Mouse (Mus musculus): Measurements from ENCODE around the gene Irf2. TPM values are rescaled to one million over a fixed set of nuclear protein-coding genes. Genes with fewer than 3 reads are reported as not detected.

The Irf2 gene
- polyA plus RNA-seq, 1 experiment from 2014 or later, result 23.2 TPM

- WGBS, result 86% methylated on average over 7 of the region's 7 CpGs
Measured at GRCm38 (mm10) chr8:46828734-46829413, 89.3 kb downstream of the Irf2 start.

GRCm38 (mm10) chr8:46829414-46830111, 90.0 kb downstream of the Irf2 start:
- Histone ChIP-seq H3K27me3 (ENCODE audit: control insufficient read depth, insufficient read depth, low read length) (no peaks in the 10 kb centered on the region), H3K9ac (replicated peaks; ENCODE audit: low read depth, low read length) (no peak overlapping the region), H3K4me1 (ENCODE audit: control insufficient read depth, insufficient read depth, low read length) (peaks cover 3% of the 10 kb centered on the region; the same call in 1 of the 2 replicates), H3K4me2 (replicated peaks; ENCODE audit: low read depth, low read length) (no peak overlapping the region), H3K9me3 (ENCODE audit: control insufficient read depth, low read depth, low read length) (no peaks in the 10 kb centered on the region), H3K27ac (ENCODE audit: low read length) (peak overlapping the region; percentile 50; the same call in 1 of the 2 replicates), H3K4me3 (ENCODE audit: low read depth, low read length) (no peak overlapping the region), H3K36me3 (ENCODE audit: control insufficient read depth, insufficient read depth, low read length) (no peaks in the 10 kb centered on the region)
- ATAC-seq (ENCODE audit: insufficient number of reproducible peaks, insufficient read depth, low FRiP score, low read depth), result no peak
- WGBS, result 56% methylated on average over 6 of the region's 6 CpGs

More at GRCm38 (mm10) chr8:46828734-46829413, 89.3 kb downstream of the Irf2 start:
- no peaks in the 10 kb centered on the region for H3K27me3 ChIP-seq (ENCODE audit: control insufficient read depth, insufficient read depth, low read length)
- no peak for ATAC-seq (ENCODE audit: insufficient number of reproducible peaks, insufficient read depth, low FRiP score, low read depth)
- no peak overlapping the region for H3K4me2 ChIP-seq (replicated peaks; ENCODE audit: low read depth, low read length)
- no peak overlapping the region; the same call in 1 of the 2 replicates for H3K27ac ChIP-seq (ENCODE audit: low read length)
- no peak overlapping the region for H3K9ac ChIP-seq (replicated peaks; ENCODE audit: low read depth, low read length)
- peaks cover 3% of the 10 kb centered on the region; the same call in 1 of the 2 replicates for H3K4me1 ChIP-seq (ENCODE audit: control insufficient read depth, insufficient read depth, low read length)
- H3K4me3 ChIP-seq (ENCODE audit: low read depth, low read length), result no peak overlapping the region
- H3K36me3 ChIP-seq (ENCODE audit: control insufficient read depth, insufficient read depth, low read length), result peaks cover 3% of the 10 kb centered on the region; the same call in 1 of the 2 replicates
- no peaks in the 10 kb centered on the region for H3K9me3 ChIP-seq (ENCODE audit: control insufficient read depth, low read depth, low read length)

- Histone ChIP-seq H3K9me3 (ENCODE audit: control insufficient read depth, low read depth, low read length) (no peaks in the 10 kb centered on the region), H3K4me2 (replicated peaks; ENCODE audit: low read depth, low read length) (no peak overlapping the region), H3K4me1 (ENCODE audit: control insufficient read depth, insufficient read depth, low read length) (peaks cover 3% of the 10 kb centered on the region; the same call in 1 of the 2 replicates), H3K4me3 (ENCODE audit: low read depth, low read length) (no peak overlapping the region), H3K36me3 (ENCODE audit: control insufficient read depth, insufficient read depth, low read length) (no peaks in the 10 kb centered on the region), H3K9ac (replicated peaks; ENCODE audit: low read depth, low read length) (no peak overlapping the region), H3K27me3 (ENCODE audit: control insufficient read depth, insufficient read depth, low read length) (no peaks in the 10 kb centered on the region), H3K27ac (ENCODE audit: low read length) (peak overlapping the region; percentile 50; the same call in 1 of the 2 replicates)
- no peak for ATAC-seq (ENCODE audit: insufficient number of reproducible peaks, insufficient read depth, low FRiP score, low read depth)
- 70% methylated on average over 11 of the region's 11 CpGs for WGBS
Measured at GRCm38 (mm10) chr8:46830112-46830855, 90.8 kb downstream of the Irf2 start.

GRCm38 (mm10) chr8:46831916-46832315, 92.4 kb downstream of the Irf2 start:
- no peak overlapping the region for H3K27ac ChIP-seq (ENCODE audit: low read length)
- no peak for ATAC-seq (ENCODE audit: insufficient number of reproducible peaks, insufficient read depth, low FRiP score, low read depth)
- 82% methylated on average over 5 of the region's 5 CpGs for WGBS

GRCm38 (mm10) chr8:46832399-46832798, 92.9 kb downstream of the Irf2 start:
- no peak for ATAC-seq (ENCODE audit: insufficient number of reproducible peaks, insufficient read depth, low FRiP score, low read depth)
- Histone ChIP-seq H3K9me3 (ENCODE audit: control insufficient read depth, low read depth, low read length) (no peaks in the 10 kb centered on the region), H3K9ac (replicated peaks; ENCODE audit: low read depth, low read length) (no peak overlapping the region), H3K4me3 (ENCODE audit: low read depth, low read length) (no peak overlapping the region), H3K4me1 (ENCODE audit: control insufficient read depth, insufficient read depth, low read length) (peaks cover 3% of the 10 kb centered on the region; the same call in 1 of the 2 replicates), H3K27me3 (ENCODE audit: control insufficient read depth, insufficient read depth, low read length) (no peaks in the 10 kb centered on the region), H3K4me2 (replicated peaks; ENCODE audit: low read depth, low read length) (no peak overlapping the region), H3K36me3 (ENCODE audit: control insufficient read depth, insufficient read depth, low read length) (0 out of 2 replicates have a peak, but pooled peaks cover under 1% of the 10 kb centered on the region), H3K27ac (ENCODE audit: low read length) (no peak overlapping the region)
- 78% methylated on average over 3 of the region's 3 CpGs for WGBS

More at GRCm38 (mm10) chr8:46831916-46832315, 92.4 kb downstream of the Irf2 start:
- H3K36me3 ChIP-seq (ENCODE audit: control insufficient read depth, insufficient read depth, low read length), result no peaks in the 10 kb centered on the region
- no peak overlapping the region for H3K4me3 ChIP-seq (ENCODE audit: low read depth, low read length)
- peaks cover 3% of the 10 kb centered on the region; the same call in 1 of the 2 replicates for H3K4me1 ChIP-seq (ENCODE audit: control insufficient read depth, insufficient read depth, low read length)
- no peak overlapping the region for H3K4me2 ChIP-seq (replicated peaks; ENCODE audit: low read depth, low read length)
- H3K27me3 ChIP-seq (ENCODE audit: control insufficient read depth, insufficient read depth, low read length), result no peaks in the 10 kb centered on the region
- no peak overlapping the region for H3K9ac ChIP-seq (replicated peaks; ENCODE audit: low read depth, low read length)
- no peaks in the 10 kb centered on the region for H3K9me3 ChIP-seq (ENCODE audit: control insufficient read depth, low read depth, low read length)

GRCm38 (mm10) chr8:46833763-46834162, 94.2 kb downstream of the Irf2 start:
- H3K9ac ChIP-seq (replicated peaks; ENCODE audit: low read depth, low read length), result no peak overlapping the region
- H3K4me2 ChIP-seq (replicated peaks; ENCODE audit: low read depth, low read length), result no peak overlapping the region
- peaks cover 3% of the 10 kb centered on the region; the same call in 1 of the 2 replicates for H3K4me1 ChIP-seq (ENCODE audit: control insufficient read depth, insufficient read depth, low read length)
- no peak overlapping the region for H3K27ac ChIP-seq (ENCODE audit: low read length)
- no peaks in the 10 kb centered on the region for H3K9me3 ChIP-seq (ENCODE audit: control insufficient read depth, low read depth, low read length)
- H3K4me3 ChIP-seq (ENCODE audit: low read depth, low read length), result no peak overlapping the region
- 0 out of 2 replicates have a peak, but pooled peaks cover 3% of the 10 kb centered on the region for H3K36me3 ChIP-seq (ENCODE audit: control insufficient read depth, insufficient read depth, low read length)
- ATAC-seq (ENCODE audit: insufficient number of reproducible peaks, insufficient read depth, low FRiP score, low read depth), result no peak
- WGBS, result 66% methylated on average over 4 of the region's 4 CpGs
- H3K27me3 ChIP-seq (ENCODE audit: control insufficient read depth, insufficient read depth, low read length), result no peaks in the 10 kb centered on the region

GRCm38 (mm10) chr8:46834440-46834839, 94.9 kb downstream of the Irf2 start:
- no peak for ATAC-seq (ENCODE audit: insufficient number of reproducible peaks, insufficient read depth, low FRiP score, low read depth)
- WGBS, result 93% methylated on average over 3 of the region's 3 CpGs
- H3K4me3 ChIP-seq (ENCODE audit: low read depth, low read length), result no peak overlapping the region

GRCm38 (mm10) chr8:46836011-46836652, 96.6 kb downstream of the Irf2 start:
- H3K9ac ChIP-seq (replicated peaks; ENCODE audit: low read depth, low read length), result no peak overlapping the region
- H3K27me3 ChIP-seq (ENCODE audit: control insufficient read depth, insufficient read depth, low read length), result no peaks in the 10 kb centered on the region
- no peaks in the 10 kb centered on the region for H3K9me3 ChIP-seq (ENCODE audit: control insufficient read depth, low read depth, low read length)
- 88% methylated on average over 8 of the region's 8 CpGs for WGBS
- no peaks in the 10 kb centered on the region for H3K4me1 ChIP-seq (ENCODE audit: control insufficient read depth, insufficient read depth, low read length)
- H3K4me3 ChIP-seq (ENCODE audit: low read depth, low read length), result no peak overlapping the region
- H3K27ac ChIP-seq (ENCODE audit: low read length), result no peak overlapping the region
- H3K36me3 ChIP-seq (ENCODE audit: control insufficient read depth, insufficient read depth, low read length), result 0 out of 2 replicates have a peak, but pooled peaks cover 3% of the 10 kb centered on the region
- ATAC-seq (ENCODE audit: insufficient number of reproducible peaks, insufficient read depth, low FRiP score, low read depth), result no peak
- no peak overlapping the region for H3K4me2 ChIP-seq (replicated peaks; ENCODE audit: low read depth, low read length)

More at GRCm38 (mm10) chr8:46834440-46834839, 94.9 kb downstream of the Irf2 start:
- Histone ChIP-seq H3K4me1 (ENCODE audit: control insufficient read depth, insufficient read depth, low read length) (no peaks in the 10 kb centered on the region), H3K9ac (replicated peaks; ENCODE audit: low read depth, low read length) (no peak overlapping the region), H3K36me3 (ENCODE audit: control insufficient read depth, insufficient read depth, low read length) (0 out of 2 replicates have a peak, but pooled peaks cover 3% of the 10 kb centered on the region), H3K9me3 (ENCODE audit: control insufficient read depth, low read depth, low read length) (no peaks in the 10 kb centered on the region), H3K27ac (ENCODE audit: low read length) (no peak overlapping the region), H3K4me2 (replicated peaks; ENCODE audit: low read depth, low read length) (no peak overlapping the region), H3K27me3 (ENCODE audit: control insufficient read depth, insufficient read depth, low read length) (no peaks in the 10 kb centered on the region)

Data from stomach, embryonic 14.5 days (tissue).